Mouse (Mus musculus): ENCODE measurements at regions not wholly inside any gene's neighbourhood (a gene's known extent, or its start where the extent isn't known, plus 50 kb on each side); places are given as distances from the start of the nearest gene placed in this dataset.
"Not testable (repeated sequence)": the region's sequence is repeated elsewhere in the genome, so short reads cannot be mapped to it uniquely, and the experiment has no call there.

DNA sequence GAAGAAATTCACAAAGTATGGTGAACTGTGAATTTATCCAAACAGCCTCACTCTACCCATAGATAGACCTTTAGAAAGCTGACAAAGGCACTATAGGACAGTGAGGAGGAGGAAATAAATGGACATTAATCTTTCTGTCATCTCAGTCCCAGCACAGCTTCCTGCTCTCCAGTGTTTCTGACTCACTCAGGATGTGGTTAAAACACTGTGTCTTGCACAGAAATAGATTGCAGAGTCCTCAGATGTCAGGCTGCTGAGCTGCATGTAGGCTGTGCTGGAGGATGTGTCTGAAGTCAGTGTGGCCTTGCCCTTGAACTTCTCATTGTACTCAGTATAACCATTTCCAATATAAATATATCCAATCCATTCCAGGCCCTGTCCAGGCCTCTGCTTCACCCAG is 735.6 kb upstream of the Zfp386 start:
- peak; percentile 3 to 18 for DNase-seq

GRCm38 (mm10) chr12:115312604-115313003 is 734.9 kb upstream of the Zfp386 start:
- not testable (repeated sequence) for DNase-seq

DNA sequence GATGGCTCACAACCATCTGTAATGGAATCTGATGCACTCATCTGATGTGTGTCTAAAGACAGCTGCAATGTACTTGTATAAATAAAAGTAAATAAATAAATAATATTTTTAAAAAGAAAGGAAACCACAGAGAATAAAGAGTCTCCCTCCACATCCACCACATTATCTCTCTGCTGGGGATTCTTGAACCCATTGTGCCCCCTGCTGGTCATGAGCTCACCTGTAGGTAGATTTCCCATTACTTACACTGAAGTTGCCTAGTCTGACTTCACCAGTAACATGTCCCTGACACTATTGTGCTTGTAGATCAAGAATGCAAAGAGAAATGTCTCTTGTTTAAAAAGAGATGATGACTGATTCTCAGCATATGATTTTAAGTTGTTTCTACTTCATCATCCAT is 726.9 kb upstream of the Zfp386 start:
- DNase-seq = peak; percentile 46 to 53

- DNase-seq = no peak
Observed at GRCm38 (mm10) chr12:115328439-115328838, 719.1 kb upstream of the Zfp386 start.

- DNase-seq = not testable (repeated sequence)
Observed at GRCm38 (mm10) chr12:115334770-115335169, 712.8 kb upstream of the Zfp386 start.

DNA sequence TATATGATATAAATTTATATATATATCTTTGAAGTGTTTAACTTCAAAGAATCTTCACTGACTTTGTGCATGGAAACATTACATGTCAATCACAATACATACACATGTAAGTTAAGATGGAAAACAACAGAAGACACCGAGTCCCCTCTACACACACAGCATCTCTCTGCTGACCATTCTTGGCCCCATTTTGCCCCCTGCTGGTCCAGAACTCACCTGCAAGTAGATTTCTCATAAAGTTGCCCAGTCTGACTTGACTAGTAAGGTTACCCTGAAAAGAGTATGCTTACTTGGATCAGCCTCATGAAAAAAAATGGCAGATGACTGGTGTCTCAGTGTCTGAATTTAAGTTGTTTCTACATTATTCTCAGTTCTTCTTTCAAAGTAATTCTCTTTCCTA is 710.9 kb upstream of the Zfp386 start:
- peak; percentile 10 to 13 for DNase-seq

DNA sequence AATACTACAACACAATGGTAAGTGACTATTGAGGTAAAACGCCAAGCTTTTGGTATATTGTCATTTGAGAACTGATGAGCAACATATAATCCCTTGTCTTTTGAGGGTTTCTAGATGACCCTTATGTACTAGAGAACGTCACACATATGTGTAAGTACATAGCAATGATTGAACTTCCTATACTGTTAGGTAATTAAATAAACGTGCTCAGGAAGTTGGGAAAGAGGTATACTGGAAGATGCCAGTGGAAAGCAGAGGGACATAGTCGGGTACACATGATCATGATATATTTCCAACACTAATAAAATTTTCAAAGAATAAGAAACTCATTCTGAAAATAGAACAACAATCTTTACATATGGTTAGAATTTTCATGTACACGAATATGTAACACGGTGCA is 701.4 kb upstream of the Zfp386 start:
- not testable (repeated sequence) for DNase-seq

- DNase-seq = not testable (repeated sequence)
Observed at GRCm38 (mm10) chr12:115359050-115359449, 688.5 kb upstream of the Zfp386 start.

DNA sequence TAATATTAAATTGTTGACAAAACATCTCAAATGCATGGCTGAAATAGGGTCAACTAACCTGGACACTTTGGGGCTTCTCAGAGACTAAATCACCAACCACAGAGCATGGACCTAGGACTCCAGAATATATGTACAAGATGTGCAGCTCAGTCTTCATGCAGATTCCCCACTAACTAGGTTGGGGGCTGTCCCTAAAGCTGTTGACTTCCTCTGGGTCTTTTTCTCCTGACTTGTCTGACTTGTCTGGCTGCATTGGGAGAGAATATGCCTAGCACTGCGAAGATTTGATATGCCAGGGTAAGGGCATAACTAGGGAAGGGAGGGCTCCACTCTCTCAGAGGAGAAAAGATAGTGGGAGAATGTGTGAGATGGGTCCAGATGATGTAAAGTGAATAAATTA is 681.9 kb upstream of the Zfp386 start:
- not testable (repeated sequence) for DNase-seq

DNA sequence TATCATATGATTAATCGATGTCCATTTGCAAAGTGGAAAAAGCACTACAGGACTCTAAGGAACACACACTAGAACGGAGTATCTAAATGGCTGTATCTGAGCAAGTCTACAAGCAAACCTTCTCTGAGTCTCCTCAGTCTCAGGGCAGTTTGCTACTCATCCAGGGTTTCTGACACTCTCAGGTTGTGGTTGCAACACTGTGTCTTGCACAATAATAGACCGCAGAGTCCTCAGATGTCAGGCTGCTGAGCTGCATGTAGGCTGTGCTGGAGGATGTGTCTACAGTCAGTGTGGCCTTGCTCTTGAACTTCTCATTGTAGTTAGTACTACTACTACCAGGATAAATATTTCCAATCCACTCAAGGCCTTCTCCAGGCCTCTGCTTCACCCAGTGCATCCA is 675.7 kb upstream of the Zfp386 start:
- DNase-seq = not testable (repeated sequence)

- DNase-seq = peak; percentile 12 to 26
Observed at GRCm38 (mm10) chr12:115373056-115373455, 674.5 kb upstream of the Zfp386 start.

- peak in 1 of 2 experiments; percentile 9 for DNase-seq
Observed at GRCm38 (mm10) chr12:115386479-115386878, 661.0 kb upstream of the Zfp386 start.

DNA sequence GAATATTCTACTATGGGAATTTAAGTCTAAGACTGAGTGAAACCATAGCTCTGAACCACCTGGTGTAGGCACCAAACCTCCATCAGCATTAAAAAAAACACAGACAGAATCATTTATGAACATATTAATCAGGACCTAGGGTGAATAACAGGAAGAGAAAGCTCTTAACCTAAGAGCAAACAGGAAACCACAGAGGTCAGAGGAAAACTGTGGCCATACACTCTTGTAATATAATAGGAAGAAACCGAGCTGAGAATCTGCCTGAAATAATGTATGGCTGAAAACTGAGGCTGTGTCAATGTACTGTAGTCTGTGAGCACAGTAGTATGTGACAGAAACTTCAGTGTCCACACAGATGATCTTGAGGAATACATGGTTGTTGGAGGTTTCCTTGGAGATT is 643.4 kb upstream of the Zfp386 start:
- no peak for DNase-seq

DNA sequence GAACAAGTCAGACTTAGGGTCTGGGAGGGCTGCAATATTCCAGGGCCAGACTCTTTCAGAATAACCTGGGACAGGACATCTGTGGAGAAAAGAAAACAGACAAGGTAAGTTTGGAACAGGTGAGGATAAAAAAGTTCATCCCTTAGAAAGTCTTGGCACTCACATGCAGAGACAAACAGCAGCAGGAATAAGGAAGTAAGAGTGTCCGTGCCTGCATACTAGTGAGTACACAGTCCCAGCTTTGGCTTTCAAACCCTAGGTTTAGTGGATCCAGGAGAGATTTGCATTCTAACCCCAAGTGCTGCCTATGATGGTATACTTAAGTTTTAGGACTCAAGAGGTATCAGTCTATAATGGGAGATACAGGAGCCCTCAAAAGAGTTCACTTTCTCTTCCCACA is 642.9 kb upstream of the Zfp386 start:
- no peak for DNase-seq

GRCm38 (mm10) chr12:115446247-115446646 is 601.3 kb upstream of the Zfp386 start:
- DNase-seq = not testable (repeated sequence)

- peak in 1 of 2 experiments; percentile 13 for DNase-seq
Observed at GRCm38 (mm10) chr12:115452626-115453025, 594.9 kb upstream of the Zfp386 start.

DNA sequence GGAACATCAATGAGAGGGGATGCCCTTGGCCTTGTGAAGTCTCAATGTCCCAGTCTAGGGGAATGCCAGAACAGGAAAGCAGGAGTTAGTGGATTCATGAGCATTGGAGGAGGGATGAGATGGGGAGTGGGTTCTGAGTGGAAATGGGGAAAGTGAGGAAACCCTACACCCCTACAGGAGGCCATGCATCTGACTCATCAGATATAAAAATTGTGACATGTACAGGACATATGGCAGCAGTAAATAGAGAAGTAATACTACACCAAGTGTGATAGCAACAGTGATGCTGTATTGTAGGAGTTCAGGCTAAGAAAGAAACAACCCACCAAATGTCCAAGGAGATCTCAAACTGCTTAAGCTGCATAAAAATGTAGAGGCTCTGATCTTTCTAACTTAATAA is 582.7 kb upstream of the Zfp386 start:
- DNase-seq = not testable (repeated sequence)

DNA sequence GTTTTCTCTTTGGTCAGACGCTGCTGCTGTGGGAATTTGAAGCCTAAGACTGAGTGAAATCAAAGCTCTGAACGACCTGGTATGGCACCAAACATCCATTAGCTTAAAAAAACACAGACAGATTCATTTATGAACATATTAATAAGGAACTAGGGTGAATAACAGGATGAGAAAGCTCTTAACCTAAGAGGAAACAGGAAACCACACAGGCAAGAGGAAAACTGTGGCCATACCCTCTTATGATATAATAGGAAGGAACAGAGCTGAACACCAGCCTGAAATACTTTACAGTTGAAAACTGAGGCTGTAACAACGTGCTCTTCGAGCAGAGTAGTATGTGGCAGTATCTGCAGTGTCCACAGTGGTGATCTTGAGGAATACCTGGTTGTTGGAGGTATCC is 579.5 kb upstream of the Zfp386 start:
- DNase-seq = not testable (repeated sequence)

DNA sequence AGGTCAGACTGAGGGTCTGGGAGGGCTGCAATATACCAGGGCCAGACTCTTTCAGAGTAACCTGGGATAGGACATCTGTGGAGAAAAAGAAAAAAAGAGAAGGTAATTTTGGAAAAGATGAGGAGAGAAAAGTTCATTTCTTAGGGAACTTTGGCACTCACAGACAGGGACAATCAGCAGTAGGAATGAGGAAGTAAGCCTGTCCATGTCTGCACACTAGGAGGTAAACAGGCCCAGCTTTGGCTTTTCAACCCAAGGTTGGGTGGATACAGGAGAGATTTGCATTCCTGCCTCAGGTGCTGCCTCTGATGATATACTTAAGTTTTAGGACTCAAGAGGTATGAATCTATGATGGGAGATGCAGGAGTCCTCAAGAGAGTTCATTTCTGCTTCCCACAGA is 579.0 kb upstream of the Zfp386 start:
- DNase-seq = not testable (repeated sequence)

GRCm38 (mm10) chr12:115498865-115499264 is 548.7 kb upstream of the Zfp386 start:
- no peak for DNase-seq

- DNase-seq = not testable (repeated sequence)
Observed at GRCm38 (mm10) chr12:115507285-115507684, 540.2 kb upstream of the Zfp386 start.

DNA sequence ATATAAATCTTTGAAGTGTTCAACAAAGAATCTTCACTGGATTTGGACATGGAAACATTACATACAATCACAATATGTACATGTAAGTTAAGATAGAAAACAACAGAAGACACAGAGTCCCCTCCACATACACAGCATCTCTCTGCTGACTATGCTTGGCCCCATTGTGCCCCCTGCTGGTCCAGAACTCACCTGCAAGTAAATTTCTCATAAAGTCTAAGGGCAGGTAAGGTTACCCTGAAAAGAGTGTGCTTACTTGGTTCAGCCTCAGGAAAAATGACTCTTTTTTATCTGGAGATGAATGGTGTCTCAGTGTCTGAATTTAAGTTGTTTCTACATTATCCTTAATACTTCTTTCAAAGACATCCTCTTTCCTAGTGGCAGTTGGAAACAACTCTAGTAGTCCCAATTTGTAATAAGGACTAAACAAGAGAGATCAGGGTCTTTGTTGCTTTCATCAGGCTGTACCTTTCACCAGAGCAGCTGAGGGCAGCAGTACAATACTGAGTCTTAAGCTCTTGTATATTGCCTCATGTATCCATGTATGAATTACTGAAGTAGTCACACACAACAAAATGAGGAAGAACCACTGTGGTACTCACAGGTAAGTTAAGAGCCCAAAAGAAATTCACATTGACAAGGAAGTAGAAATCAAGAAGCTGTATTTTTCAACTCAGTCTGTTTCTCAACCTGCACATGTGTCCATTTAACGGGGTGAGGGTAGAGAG is 538.7 kb upstream of the Zfp386 start:
- DNase-seq = peak; percentile 21 to 35

GRCm38 (mm10) chr12:115518778-115519541 is 528.6 kb upstream of the Zfp386 start:
- DNase-seq = not testable (repeated sequence)

DNA sequence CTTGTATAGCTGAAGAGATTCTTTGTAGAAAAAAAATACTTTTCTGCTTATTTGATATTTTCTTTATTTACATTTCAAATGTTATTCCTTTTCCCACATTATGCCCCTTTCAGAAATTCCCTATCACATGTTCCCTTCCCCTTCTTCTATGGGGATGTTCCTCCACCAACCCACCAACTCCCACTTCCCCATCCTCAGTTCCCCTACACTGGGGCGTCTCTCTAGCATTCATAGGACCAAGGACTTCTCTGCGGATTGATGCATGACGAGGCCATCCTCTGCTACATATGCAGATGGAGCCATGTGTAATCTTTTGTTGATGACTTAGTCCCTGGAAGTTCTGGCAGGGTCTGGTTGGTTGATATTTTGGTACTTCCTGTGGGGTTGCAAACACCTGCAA is 520.5 kb upstream of the Zfp386 start:
- peak; percentile 18 to 39 for DNase-seq
